Mouse (Mus musculus) liver, embryonic 14.5 days (tissue): ENCODE results near the gene Ube4b.

Source experiments
- CTCF ChIP-seq: IDR thresholded peaks from 2 replicates; pipeline ENCODE4 v1.5.1; 2016; ENCODE audit warnings: antibody characterized with exemption, low read depth, control low read depth
- EP300 ChIP-seq: IDR thresholded peaks from 2 replicates; pipeline ENCODE4 v1.6.1; 2016; ENCODE audit warnings: antibody characterized with exemption, low read depth

DNA sequence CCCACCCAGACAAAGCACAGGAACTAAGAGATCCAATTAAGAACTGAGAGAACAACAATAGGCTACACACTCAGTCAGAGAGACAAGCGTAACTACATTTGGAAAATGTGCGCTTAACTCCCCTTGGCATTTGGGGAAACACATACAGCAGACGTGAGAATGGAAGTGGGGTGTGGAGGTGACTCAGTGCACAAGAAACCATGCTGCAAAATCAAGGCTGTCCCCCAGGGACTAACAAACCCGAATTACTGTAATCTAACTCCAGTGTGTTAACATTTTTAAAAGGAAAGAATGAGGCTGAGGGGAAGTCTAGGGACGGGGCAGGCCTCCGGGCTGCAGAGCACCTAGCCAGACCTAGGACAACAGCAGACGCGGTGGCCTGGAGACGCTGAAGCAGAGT is 52.6 kb downstream of the Ube4b start:
- TF ChIP-seq CTCF (no peak), EP300 (no peak)
